ENCODE assay signal across 29 mouse cellular contexts in the genomic region with DNA sequence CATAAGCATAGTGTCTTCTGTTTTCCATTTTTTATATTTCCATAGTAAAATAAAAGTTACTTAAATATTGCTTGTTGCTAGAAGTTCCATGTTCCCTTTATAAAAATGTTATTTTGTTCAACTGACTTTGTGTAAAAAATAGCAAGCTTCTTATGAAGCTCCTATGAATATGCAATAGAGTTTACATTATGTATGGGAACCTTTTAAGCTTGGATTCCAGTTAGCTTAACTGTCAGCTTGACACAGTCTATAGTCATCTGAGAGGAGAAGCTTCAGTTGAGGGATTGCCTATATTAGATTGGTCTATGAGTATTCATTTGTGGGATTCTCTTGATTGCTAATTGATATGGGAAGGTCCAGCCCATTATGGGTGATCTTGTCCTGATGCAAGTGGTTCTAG.
"Had no signal": no experiment of that assay in that cellular context is flagged by ENCODE, and none has a peak within 500 bp of the region (broad histone marks: within the 10 kb centered on the region; RNA-seq: fewer than 3 reads in every experiment).

No protein-coding gene starts in this region.

- H3K27me3 ChIP-seq: embryonic facial prominence, embryonic 12.5 days; embryonic facial prominence, embryonic 13.5 days; embryonic facial prominence, embryonic 15.5 days; forebrain, embryonic 12.5 days; forebrain, embryonic 13.5 days; forebrain, embryonic 15.5 days had no signal

- H3K4me3 ChIP-seq: embryonic facial prominence, embryonic 10.5 days; embryonic facial prominence, embryonic 12.5 days; embryonic facial prominence, embryonic 13.5 days; embryonic facial prominence, embryonic 15.5 days; erythroblast, embryonic 14.5 days; forebrain, embryonic 10.5 days; forebrain, embryonic 12.5 days; forebrain, embryonic 13.5 days; forebrain, embryonic 15.5 days; gastrocnemius, adult 2 months; heart, embryonic 10.5 days had no signal

- H3K27ac ChIP-seq: embryonic facial prominence, embryonic 10.5 days; embryonic facial prominence, embryonic 12.5 days; embryonic facial prominence, embryonic 13.5 days; embryonic facial prominence, embryonic 15.5 days; forebrain, embryonic 10.5 days; forebrain, embryonic 12.5 days; forebrain, embryonic 13.5 days; forebrain, embryonic 15.5 days; gastrocnemius, adult 2 months; heart, embryonic 10.5 days had no signal

- DNase-seq: cerebellum, adult 2 months; cerebellum, adult 8-10 months; cerebellum, adult 9-10 months; cerebellum, adult 9-11 months; cerebellum, postnatal 10 days; cerebellum, postnatal 14 days; cerebellum, postnatal 25 days; cerebellum, postnatal 36 days; embryo, embryonic 11 days; forebrain, postnatal 0 days; gastrocnemius, adult 2 months; gastrocnemius, postnatal 10 days; gastrocnemius, postnatal 14 days; gastrocnemius, postnatal 25 days; gastrocnemius, postnatal 36 days; heart, adult 11 months; heart, adult 18-20 months had no signal

- H3K9ac ChIP-seq: embryonic facial prominence, embryonic 12.5 days; embryonic facial prominence, embryonic 13.5 days; embryonic facial prominence, embryonic 15.5 days; forebrain, embryonic 12.5 days; forebrain, embryonic 13.5 days; forebrain, embryonic 15.5 days; forebrain, postnatal 0 days had no signal

- H3K36me3 ChIP-seq: embryonic facial prominence, embryonic 10.5 days; embryonic facial prominence, embryonic 12.5 days; embryonic facial prominence, embryonic 13.5 days; embryonic facial prominence, embryonic 15.5 days; forebrain, embryonic 10.5 days; forebrain, embryonic 12.5 days; forebrain, embryonic 15.5 days; heart, embryonic 10.5 days had no signal

- H3K4me1 ChIP-seq: embryonic facial prominence, embryonic 10.5 days; embryonic facial prominence, embryonic 12.5 days; embryonic facial prominence, embryonic 13.5 days; embryonic facial prominence, embryonic 15.5 days; forebrain, embryonic 10.5 days; forebrain, embryonic 12.5 days; forebrain, embryonic 13.5 days; forebrain, embryonic 15.5 days; heart, embryonic 10.5 days had no signal

- ATAC-seq: forebrain, embryonic 13.5 days; forebrain, embryonic 14.5 days; forebrain, embryonic 15.5 days; forebrain, embryonic 16.5 days; forebrain, postnatal 0 days had no signal
